Mouse (Mus musculus) MEL (cell line): ENCODE measurements around the gene Spag8. TPM values are rescaled to one million over a fixed set of nuclear protein-coding genes. Genes with fewer than 3 reads are reported as not detected.

Source experiments
- DNase-seq: peaks from one replicate; pipeline ENCODE4 v3.0.0; 2011; ENCODE audit warnings: low read depth, low spot score
- H3K27ac ChIP-seq: 2 replicates; pipeline ENCODE4 v1.5.1; 2012; ENCODE audit warnings: low read depth, mild to moderate bottlenecking, control low read depth, low read length, moderate library complexity; ENCODE audit not compliant: control insufficient read depth
- H3K27me3 ChIP-seq, 2 experiments: fragments of 150-350 bp in 1 of 2; sonication (generic) in 1 of 2; 2 replicates each; pipeline ENCODE4 v1.6.1; 2012; ENCODE audit warnings: low read length in 2 of 2, mild to moderate bottlenecking in 2 of 2, improper control_type of control experiment in 1 of 2, moderate library complexity in 1 of 2; ENCODE audit not compliant: insufficient read depth in 2 of 2, control insufficient read depth in 1 of 2
- H3K36me3 ChIP-seq, 2 experiments: 2 replicates each; pipeline ENCODE4 v1.6.1; 2012 to 2014; ENCODE audit warnings: low read length in 2 of 2, improper control_type of control experiment in 1 of 2, inconsistent platforms in 1 of 2, mild to moderate bottlenecking in 1 of 2; ENCODE audit not compliant: insufficient read depth in 2 of 2, control insufficient read depth in 1 of 2
- H3K4me1 ChIP-seq, 2 experiments: fragments of 150-350 bp in 1 of 2; sonication (generic) in 1 of 2; 2 replicates each; pipeline ENCODE4 v1.6.1; 2012; ENCODE audit warnings: low read length in 2 of 2, improper control_type of control experiment in 1 of 2, mild to moderate bottlenecking in 1 of 2; ENCODE audit not compliant: insufficient read depth in 2 of 2, control insufficient read depth in 1 of 2
- H3K4me3 ChIP-seq, 2 experiments: fragments of 150-350 bp in 1 of 2; sonication (generic) in 1 of 2; 2 replicates each; pipeline ENCODE4 v1.5.1; 2012; ENCODE audit warnings: low read depth in 2 of 2, low read length in 2 of 2, mild to moderate bottlenecking in 2 of 2, moderate library complexity in 2 of 2, control low read depth in 1 of 2, improper control_type of control experiment in 1 of 2; ENCODE audit not compliant: control insufficient read depth in 1 of 2, insufficient read depth in 1 of 2
- H3K79me2 ChIP-seq: 2 replicates; pipeline ENCODE4 v1.6.1; 2012; ENCODE audit warnings: mild to moderate bottlenecking, low read length, moderate library complexity; ENCODE audit not compliant: control insufficient read depth, poor library complexity, insufficient read depth
- H3K9ac ChIP-seq: 2 replicates; pipeline ENCODE4 v1.6.1; 2012; ENCODE audit warnings: low read depth, mild to moderate bottlenecking, control low read depth, low read length, moderate library complexity; ENCODE audit not compliant: control insufficient read depth, poor library complexity, severe bottlenecking
- H3K9me3 ChIP-seq: fragments of 150-350 bp; sonication (generic); replicated peaks from 2 replicates; pipeline ENCODE4 v1.6.1; 2012; ENCODE audit warnings: mild to moderate bottlenecking, low read length, improper control_type of control experiment, moderate library complexity; ENCODE audit not compliant: insufficient read depth
- BHLHE40 ChIP-seq: IDR thresholded peaks from 2 replicates; pipeline ENCODE4 v1.6.1; 2012; ENCODE audit warnings: low read depth, mild to moderate bottlenecking, inconsistent platforms, low read length, improper control_type of control experiment, borderline replicate concordance
- CHD2 ChIP-seq: IDR thresholded peaks from 2 replicates; pipeline ENCODE4 v1.6.1; 2011; ENCODE audit warnings: low read length, improper control_type of control experiment
- EP300 ChIP-seq, 2 experiments: IDR thresholded peaks; 2 replicates each; pipeline ENCODE4 v1.6.1; 2011; ENCODE audit warnings: improper control_type of control experiment in 2 of 2, low read length in 2 of 2, low read depth in 1 of 2, mild to moderate bottlenecking in 1 of 2
- GABPA ChIP-seq: IDR thresholded peaks from 2 replicates; pipeline ENCODE4 v1.6.1; 2012; ENCODE audit warnings: low read depth, mild to moderate bottlenecking, inconsistent platforms, low read length, improper control_type of control experiment, moderate library complexity
- MAX ChIP-seq: IDR thresholded peaks from 2 replicates; pipeline ENCODE4 v1.6.1; 2011; ENCODE audit warnings: low read length, improper control_type of control experiment
- MAZ ChIP-seq: IDR thresholded peaks from 2 replicates; pipeline ENCODE4 v1.6.1; 2012; ENCODE audit warnings: low read depth, mild to moderate bottlenecking, inconsistent platforms, low read length, improper control_type of control experiment
- TAL1 ChIP-seq: IDR thresholded peaks from 2 replicates; pipeline ENCODE4 v1.6.1; 2012; ENCODE audit warnings: mild to moderate bottlenecking, inconsistent platforms, low read length, moderate library complexity, mixed read lengths
- USF1 ChIP-seq: IDR thresholded peaks from 2 replicates; pipeline ENCODE4 v1.6.1; 2014; ENCODE audit warnings: low read depth, mild to moderate bottlenecking, inconsistent platforms, low read length, improper control_type of control experiment, moderate library complexity
- ZC3H11A ChIP-seq: IDR thresholded peaks from 2 replicates; pipeline ENCODE4 v1.6.1; 2012; ENCODE audit warnings: low read depth, mild to moderate bottlenecking, inconsistent platforms, low read length, improper control_type of control experiment
- ZNF384 ChIP-seq: IDR thresholded peaks from 2 replicates; pipeline ENCODE4 v1.6.1; 2012; ENCODE audit warnings: low read depth, mild to moderate bottlenecking, inconsistent platforms, low read length, improper control_type of control experiment
- polyA plus RNA-seq, 2 experiments: library from polyadenylated mRNA; stranded (reverse) in 1 of 2; unstranded in 1 of 2; fragments of >175 nt in 1 of 2; fragments of >200 nt in 1 of 2; gene quantifications; 2 replicates each; pipeline versions ENCODE4 v1.2.1 to v1.2.4; 2012; ENCODE audit warnings: low replicate concordance in 2 of 2, low read depth in 1 of 2; ENCODE audit not compliant: insufficient read length in 2 of 2, insufficient read depth in 1 of 2, missing spikeins in 1 of 2
- total RNA-seq: library from RNA; depleted of rRNA; stranded (reverse); fragments of 300-350 nt; gene quantifications from 2 replicates; pipeline ENCODE4 v1.2.3, GENCODE M21; 2012; rRNA removed

The Spag8 gene
- total and polyA plus RNA-seq, 3 experiments, result 0.15 to 0.57 TPM; not detected in 1

- no peak overlapping the region for H3K9ac ChIP-seq
- no peak overlapping the region for H3K27ac ChIP-seq
- peaks cover 30% of the 10 kb centered on the region in 2 experiments for H3K4me1 ChIP-seq
- no peak for DNase-seq
- H3K4me3 ChIP-seq, result no peak overlapping the region
- H3K79me2 ChIP-seq, result no peaks in the 10 kb centered on the region
- no peaks in the 10 kb centered on the region for H3K27me3 ChIP-seq
- TF ChIP-seq GABPA (no peak), ZC3H11A (no peak), MAZ (no peak), EP300 (IDR thresholded peaks at IDR 0.05; ENCODE audit: low read depth in 1 of 2, low read length in 2 of 2) (no peak), BHLHE40 (no peak), TAL1 (no peak), MAX (no peak), CHD2 (no peak), ZNF384 (peak; percentile 80), USF1 (peak; percentile 37; the same call in 1 of the 2 replicates)
- no peaks in the 10 kb centered on the region for H3K9me3 ChIP-seq
- peaks cover 0 to 39% of the 10 kb centered on the region in 2 experiments; a peak in 2 of 4 replicates for H3K36me3 ChIP-seq
Measured at GRCm38 (mm10) chr4:43604099-43604498, 49.3 kb downstream of the Spag8 start.

Other genes starting within 250 kb of the Spag8 start
- not detected in 2 replicates for gene Fam166b, start 224.5 kb downstream of the Spag8 start, total RNA-seq
- gene Fam166b, start 224.5 kb downstream of the Spag8 start, polyA plus RNA-seq, result not detected
- gene Tesk1, start 211.7 kb downstream of the Spag8 start, total RNA-seq, result 7.6 and 9.1 TPM in 2 replicates
- 10 to 100 TPM in 1 of 2 experiments, not detected in 1; 24.6 TPM for gene Tesk1, start 211.7 kb downstream of the Spag8 start, polyA plus RNA-seq
- 0.52 and 1.3 TPM in 2 replicates for gene Cd72, start 199.0 kb downstream of the Spag8 start, total RNA-seq
- gene Cd72, start 199.0 kb downstream of the Spag8 start, polyA plus RNA-seq, result 1 to 10 TPM in 1 of 2 experiments, not detected in 1; 2.4 TPM
- 0.08 TPM in 1 of 2 replicates, not detected in the other for gene Sit1, start 169.9 kb downstream of the Spag8 start, total RNA-seq
- gene Sit1, start 169.9 kb downstream of the Spag8 start, polyA plus RNA-seq, result under 1 TPM in 1 of 2 experiments, not detected in 1; 0.06 TPM
- 32.9 and 44.3 TPM in 2 replicates for gene Ccdc107, start 160.7 kb downstream of the Spag8 start, total RNA-seq
- 10 to 100 TPM in 1 of 2 experiments, not detected in 1; 56.7 TPM for gene Ccdc107, start 160.7 kb downstream of the Spag8 start, polyA plus RNA-seq
- 26.3 and 26.5 TPM in 2 replicates for gene Arhgef39, start 153.9 kb downstream of the Spag8 start, total RNA-seq
- 10 to 100 TPM in 1 of 2 experiments, not detected in 1; 56.7 TPM for gene Arhgef39, start 153.9 kb downstream of the Spag8 start, polyA plus RNA-seq
- gene Car9, start 146.6 kb downstream of the Spag8 start, total RNA-seq, result 0.77 and 1.2 TPM in 2 replicates
- gene Car9, start 146.6 kb downstream of the Spag8 start, polyA plus RNA-seq, result 1 to 10 TPM in 1 of 2 experiments, not detected in 1; 3.3 TPM
- 0.08 TPM in 1 of 2 replicates, not detected in the other for gene Tpm2, start 129.8 kb downstream of the Spag8 start, total RNA-seq
- not detected for gene Tpm2, start 129.8 kb downstream of the Spag8 start, polyA plus RNA-seq
- 14.9 and 17.1 TPM in 2 replicates for gene Creb3, start 91.3 kb downstream of the Spag8 start, total RNA-seq
- gene Creb3, start 91.3 kb downstream of the Spag8 start, polyA plus RNA-seq, result 10 to 100 TPM in 1 of 2 experiments, not detected in 1; 21.3 TPM
- gene Tln1, start 90.9 kb downstream of the Spag8 start, total RNA-seq, result 106 and 112 TPM in 2 replicates
- 100 to 1,000 TPM in 1 of 2 experiments, 10 to 100 TPM in 1; 22.9 to 146 TPM for gene Tln1, start 90.9 kb downstream of the Spag8 start, polyA plus RNA-seq
- gene Rgp1, start 74.9 kb downstream of the Spag8 start, total RNA-seq, result 14.3 and 17.1 TPM in 2 replicates
- gene Rgp1, start 74.9 kb downstream of the Spag8 start, polyA plus RNA-seq, result 10 to 100 TPM in 1 of 2 experiments, not detected in 1; 47.6 TPM
- gene Gba2, start 74.7 kb downstream of the Spag8 start, total RNA-seq, result 5.7 and 6.2 TPM in 2 replicates
- 10 to 100 TPM in 1 of 2 experiments, not detected in 1; 24.9 TPM for gene Gba2, start 74.7 kb downstream of the Spag8 start, polyA plus RNA-seq
- gene Msmp, start 69.1 kb downstream of the Spag8 start, total RNA-seq, result 0.73 and 1.0 TPM in 2 replicates
- 1 to 10 TPM in 1 of 2 experiments, not detected in 1; 2.5 TPM for gene Msmp, start 69.1 kb downstream of the Spag8 start, polyA plus RNA-seq
- gene Npr2, start 21.7 kb downstream of the Spag8 start, total RNA-seq, result 0.27 and 0.49 TPM in 2 replicates
- gene Npr2, start 21.7 kb downstream of the Spag8 start, polyA plus RNA-seq, result 1 to 10 TPM in 1 of 2 experiments, not detected in 1; 2.3 TPM
- gene Hint2, start 2.9 kb upstream of the Spag8 start, total RNA-seq, result 35.3 and 46.4 TPM in 2 replicates
- gene Hint2, start 2.9 kb upstream of the Spag8 start, polyA plus RNA-seq, result 100 to 1,000 TPM in 1 of 2 experiments, 10 to 100 TPM in 1; 33.2 to 254 TPM
- 0.42 and 0.46 TPM in 2 replicates for gene Tmem8b, start 15.4 kb upstream of the Spag8 start, total RNA-seq
- 1 to 10 TPM in 1 of 2 experiments, not detected in 1; 3.6 TPM for gene Tmem8b, start 15.4 kb upstream of the Spag8 start, polyA plus RNA-seq
- gene Fam221b, start 15.6 kb upstream of the Spag8 start, total RNA-seq, result 7.0 and 8.8 TPM in 2 replicates
- under 1 TPM in 1 of 2 experiments, not detected in 1; 0.10 TPM for gene Fam221b, start 15.6 kb upstream of the Spag8 start, polyA plus RNA-seq
- gene Olfr70, start 47.2 kb upstream of the Spag8 start, total RNA-seq, result not detected in 2 replicates
- not detected for gene Olfr70, start 47.2 kb upstream of the Spag8 start, polyA plus RNA-seq
- gene Olfr71, start 56.7 kb upstream of the Spag8 start, total RNA-seq, result not detected in 2 replicates
- not detected for gene Olfr71, start 56.7 kb upstream of the Spag8 start, polyA plus RNA-seq
- not detected in 2 replicates for gene Hrct1, start 73.6 kb upstream of the Spag8 start, total RNA-seq
- not detected for gene Hrct1, start 73.6 kb upstream of the Spag8 start, polyA plus RNA-seq
- gene Spaar, start 76.4 kb upstream of the Spag8 start, total RNA-seq, result not detected in 2 replicates
- not detected for gene Spaar, start 76.4 kb upstream of the Spag8 start, polyA plus RNA-seq
- not detected in 2 replicates for gene Olfr159, start 117.4 kb upstream of the Spag8 start, total RNA-seq
- not detected for gene Olfr159, start 117.4 kb upstream of the Spag8 start, polyA plus RNA-seq
- not detected in 2 replicates for gene Olfr156, start 170.3 kb upstream of the Spag8 start, total RNA-seq
- gene Olfr156, start 170.3 kb upstream of the Spag8 start, polyA plus RNA-seq, result not detected
- not detected in 2 replicates for gene Olfr157, start 186.6 kb upstream of the Spag8 start, total RNA-seq
- under 1 TPM in 1 of 2 experiments, not detected in 1; 0.01 TPM for gene Olfr157, start 186.6 kb upstream of the Spag8 start, polyA plus RNA-seq
- not detected in 2 replicates for gene Olfr155, start 198.0 kb upstream of the Spag8 start, total RNA-seq
- gene Olfr155, start 198.0 kb upstream of the Spag8 start, polyA plus RNA-seq, result not detected
- gene Reck, start 221.9 kb upstream of the Spag8 start, total RNA-seq, result 0.12 and 0.13 TPM in 2 replicates
- gene Reck, start 221.9 kb upstream of the Spag8 start, polyA plus RNA-seq, result under 1 TPM in 1 of 2 experiments, not detected in 1; 0.60 TPM